ENCODE assay signal across 8 mouse cellular contexts in the genomic region with DNA sequence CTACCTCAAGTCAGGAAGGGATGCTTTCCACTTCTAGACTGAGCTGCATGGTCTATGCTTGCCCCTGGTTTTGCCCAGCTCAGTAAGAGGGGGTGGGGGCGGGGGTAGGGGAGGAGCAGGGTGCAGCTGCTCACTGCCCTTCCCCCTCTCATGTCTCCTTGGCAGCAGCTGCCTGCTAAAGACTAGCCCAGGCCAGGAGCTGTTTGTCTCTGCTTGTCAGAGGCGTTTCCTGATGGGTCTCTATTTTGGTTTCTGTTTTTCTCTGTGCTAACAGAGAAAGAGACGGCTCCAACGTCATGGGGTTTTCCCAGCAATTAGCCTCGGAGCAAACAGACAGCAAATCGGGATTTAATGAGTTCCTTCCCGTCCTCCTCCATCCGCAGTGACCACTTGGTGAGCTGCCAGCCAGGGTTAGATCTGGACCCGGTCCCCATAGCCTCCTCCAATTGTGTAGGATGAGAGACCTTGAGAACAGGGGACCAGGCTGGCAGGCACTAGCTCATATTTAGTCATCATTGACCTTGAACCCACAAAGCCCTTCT.
DNase-seq lines count a peak whose midpoint lies in the region; ATAC-seq and TF ChIP-seq lines count a peak whose summit lies in the region.

No protein-coding gene starts in this region.

- H3K4me3 ChIP-seq in brown adipose tissue, adult 24 weeks (ENCODE audit: insufficient read depth, low read depth, low read length) = peak overlapping the region; percentile 3
- H3K4me3 ChIP-seq in forebrain, embryonic 15.5 days = no peak overlapping the region
- H3K4me3 ChIP-seq in hindbrain, embryonic 10.5 days = peak overlapping the region; percentile 7; the same call in 1 of the 2 replicates
- H3K4me3 ChIP-seq in lung, postnatal 0 days (ENCODE audit: low read depth, low read length) = no peak overlapping the region

- H3K4me2 ChIP-seq in forebrain, embryonic 15.5 days (replicated peaks) = peak overlapping the region; percentile 15
- H3K4me2 ChIP-seq in lung, postnatal 0 days (replicated peaks; ENCODE audit: low read depth, low read length) = 0 out of 2 replicates have a peak overlapping the region, but pooled peaks have one; percentile 22

- no peaks in the 10 kb centered on the region for H3K27me3 ChIP-seq in forebrain, embryonic 15.5 days
- H3K27me3 ChIP-seq in hindbrain, embryonic 10.5 days (ENCODE audit: insufficient read depth, poor library complexity, severe bottlenecking) = 0 out of 2 replicates have a peak, but pooled peaks cover 3% of the 10 kb centered on the region
- H3K27me3 ChIP-seq in lung, postnatal 0 days (replicated peaks; ENCODE audit: insufficient read depth, low read length) = no peaks in the 10 kb centered on the region

- ATAC-seq in forebrain, embryonic 15.5 days (replicated peaks) = peak; percentile 93
- peak; percentile 84 for ATAC-seq in lung, postnatal 0 days

- H3K9me3 ChIP-seq in forebrain, embryonic 15.5 days = no peaks in the 10 kb centered on the region
- no peaks in the 10 kb centered on the region for H3K9me3 ChIP-seq in hindbrain, embryonic 10.5 days
- H3K9me3 ChIP-seq in lung, postnatal 0 days (ENCODE audit: low read length) = no peaks in the 10 kb centered on the region

- peaks cover 57% of the 10 kb centered on the region for H3K4me1 ChIP-seq in brown adipose tissue, adult 24 weeks (ENCODE audit: control insufficient read depth, insufficient read depth, insufficient read length, low read length)
- peaks cover 41% of the 10 kb centered on the region for H3K4me1 ChIP-seq in forebrain, embryonic 15.5 days
- H3K4me1 ChIP-seq in hindbrain, embryonic 10.5 days (replicated peaks) = peaks cover 44% of the 10 kb centered on the region
- peaks cover 30% of the 10 kb centered on the region; the same call in 1 of the 2 replicates for H3K4me1 ChIP-seq in lung, postnatal 0 days (ENCODE audit: insufficient read depth, low read depth, low read length)

- DNase-seq in CD8-positive naive resting alpha-beta T cell, adult 2 months (ENCODE audit: low read depth in 2 of 2, low spot score in 2 of 2) = peak; percentile 59 to 65
- peak; percentile 58 for DNase-seq in hindbrain, embryonic 10.5 days (ENCODE audit: low spot score)
- DNase-seq in layer of hippocampus, postnatal 14 days (ENCODE audit: low spot score in 2 of 2) = peak; percentile 53 to 55
- peak; percentile 94 for DNase-seq in lung, postnatal 0 days (ENCODE audit: low spot score)
- peak; percentile 60 for DNase-seq in ovary, adult 18-20 months (ENCODE audit: low spot score)
- DNase-seq in thymus, postnatal 10 days (ENCODE audit: low spot score in 2 of 2) = peak; percentile 80 to 81

- no peak for TF ChIP-seq CTCF in lung, postnatal 0 days (IDR thresholded peaks at IDR 0.05)

- TF ChIP-seq EP300 in lung, postnatal 0 days (IDR thresholded peaks at IDR 0.05) = peak; percentile 83

- 0% methylated on average over 9 of the region's 9 CpGs for WGBS in forebrain, embryonic 15.5 days
- WGBS in hindbrain, embryonic 10.5 days = 5% methylated on average over 9 of the region's 9 CpGs
- WGBS in lung, postnatal 0 days = 7% methylated on average over 9 of the region's 9 CpGs

- no peaks in the 10 kb centered on the region for H3K36me3 ChIP-seq in forebrain, embryonic 15.5 days
- H3K36me3 ChIP-seq in hindbrain, embryonic 10.5 days = no peaks in the 10 kb centered on the region
- H3K36me3 ChIP-seq in lung, postnatal 0 days (ENCODE audit: insufficient read depth, low read length) = no peaks in the 10 kb centered on the region

- H3K27ac ChIP-seq in brown adipose tissue, adult 24 weeks (replicated peaks; ENCODE audit: low read depth, low read length) = peak overlapping the region; percentile 93
- H3K27ac ChIP-seq in forebrain, embryonic 15.5 days (replicated peaks) = peak overlapping the region; percentile 89
- peak overlapping the region; percentile 86 for H3K27ac ChIP-seq in hindbrain, embryonic 10.5 days
- H3K27ac ChIP-seq in lung, postnatal 0 days (ENCODE audit: low read length) = peak overlapping the region; percentile 85

- 0 out of 2 replicates have a peak overlapping the region, but pooled peaks have one; percentile 22 for H3K9ac ChIP-seq in forebrain, embryonic 15.5 days (replicated peaks)
- no peak overlapping the region for H3K9ac ChIP-seq in lung, postnatal 0 days (replicated peaks; ENCODE audit: low read depth)

Comparison
In these comparisons a context has a peak if more than half of its experiments do, and no peak if none do; other contexts are left out.
1. H3K4me3 ChIP-seq: peak in brown adipose tissue, adult 24 weeks (single experiment) and hindbrain, embryonic 10.5 days (single experiment); none in forebrain, embryonic 15.5 days (single experiment) and lung, postnatal 0 days (single experiment).
2. Peak in every context shown above with its lines, with median percentiles within 50 percentile points of each other: DNase-seq and H3K27ac ChIP-seq.